Mouse (Mus musculus): ENCODE measurements around the gene ccdc198. TPM values are rescaled to one million over a fixed set of nuclear protein-coding genes. Genes with fewer than 3 reads are reported as not detected.

The ccdc198 gene
- total and polyA plus RNA-seq, 3 experiments: not detected

DNA sequence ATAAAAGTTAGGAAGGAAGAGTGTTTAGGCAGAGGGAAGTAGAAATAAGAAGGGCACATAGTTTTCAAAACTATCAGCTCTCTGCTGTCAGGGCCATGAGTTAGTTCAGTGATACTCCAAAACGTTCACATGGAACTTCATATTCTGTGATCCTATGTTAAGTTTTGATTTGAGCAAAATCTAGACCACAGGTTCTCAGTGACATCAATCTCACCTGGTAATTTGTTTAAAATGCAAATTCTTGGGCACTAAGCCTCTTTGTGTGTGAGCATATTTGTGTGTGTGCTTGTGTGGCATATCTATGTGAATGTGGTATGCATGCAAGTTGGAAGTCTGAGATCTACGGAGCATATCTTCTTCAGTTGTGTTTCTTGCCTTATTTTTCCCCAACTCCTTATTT is 59.0 kb downstream of the ccdc198 start:
- no peak for TF ChIP-seq ZC3H11A (IDR thresholded peaks at IDR 0.05; ENCODE audit: low read depth, low read length)
- TF ChIP-seq HCFC1 (IDR thresholded peaks at IDR 0.05; ENCODE audit: low read depth, low read length): no peak
- TF ChIP-seq MAX (IDR thresholded peaks at IDR 0.05; ENCODE audit: low read length): 0 out of 2 replicates have a peak, but pooled peaks have one; percentile 15
- no peak for TF ChIP-seq RAD21 (IDR thresholded peaks at IDR 0.05; ENCODE audit: low read depth, low read length)
- TF ChIP-seq RCOR1 (conservative IDR thresholded peaks at IDR 0.05; ENCODE audit: low read depth, low read length): no peak
- no peak for TF ChIP-seq NELFE (IDR thresholded peaks at IDR 0.05; ENCODE audit: low read depth, low read length)
- no peak for TF ChIP-seq MAZ (IDR thresholded peaks at IDR 0.05; ENCODE audit: low read depth, low read length)
- peak; percentile 29; the same call in 1 of the 2 replicates for TF ChIP-seq MEF2A (IDR thresholded peaks at IDR 0.05; ENCODE audit: borderline replicate concordance, low read depth, low read length)
- TF ChIP-seq USF2 (conservative IDR thresholded peaks at IDR 0.05; ENCODE audit: low read depth, low read length): no peak
- TF ChIP-seq JUND (conservative IDR thresholded peaks at IDR 0.05; ENCODE audit: low read depth, low read length): peak; percentile 63
- no peak for TF ChIP-seq CHD2 (IDR thresholded peaks at IDR 0.05; ENCODE audit: low read length)
- no peak for TF ChIP-seq POLR2A (IDR thresholded peaks at IDR 0.05; ENCODE audit: low read depth, low read length)
- TF ChIP-seq ELF1 (IDR thresholded peaks at IDR 0.05; ENCODE audit: low read depth, low read length): no peak
- TF ChIP-seq MAFK (IDR thresholded peaks at IDR 0.05; ENCODE audit: insufficient replicate concordance, low read length): 0 out of 2 replicates have a peak, but pooled peaks have one; percentile 26
- no peak for TF ChIP-seq USF1 (IDR thresholded peaks at IDR 0.05; ENCODE audit: low read depth, low read length)
- peak; percentile 77 for TF ChIP-seq IRF4 (IDR thresholded peaks at IDR 0.05; ENCODE audit: low read depth, low read length)
- TF ChIP-seq MYC (IDR thresholded peaks at IDR 0.05; ENCODE audit: low read depth, low read length): peak; percentile 33; the same call in 1 of the 2 replicates
- no peak for TF ChIP-seq KAT2A (IDR thresholded peaks at IDR 0.05; ENCODE audit: insufficient replicate concordance, low read length)
- no peak for TF ChIP-seq GABPA (IDR thresholded peaks at IDR 0.05; ENCODE audit: insufficient replicate concordance, low read depth, low read length)
- no peak for TF ChIP-seq MXI1 (IDR thresholded peaks at IDR 0.05; ENCODE audit: low read depth, low read length)
- no peak for TF ChIP-seq SMC3 (IDR thresholded peaks at IDR 0.05; ENCODE audit: low read depth, low read length)
- no peak for TF ChIP-seq ZMIZ1 (IDR thresholded peaks at IDR 0.05; ENCODE audit: low read depth, low read length)
- no peak for TF ChIP-seq E2F4 (IDR thresholded peaks at IDR 0.05; ENCODE audit: insufficient replicate concordance, low read depth, low read length)
- peak; percentile 41; the same call in 1 of the 2 replicates for TF ChIP-seq JUN (IDR thresholded peaks at IDR 0.05; ENCODE audit: insufficient read depth, low read depth, low read length)
- TF ChIP-seq ETS1 (conservative IDR thresholded peaks at IDR 0.05; ENCODE audit: low read depth, low read length): peak; percentile 69; the same call in 1 of the 2 replicates
- no peak for TF ChIP-seq POLR2AphosphoS2 (IDR thresholded peaks at IDR 0.05; ENCODE audit: low read depth, low read length)
- peak; percentile 57 for TF ChIP-seq BHLHE40 (IDR thresholded peaks at IDR 0.05; ENCODE audit: low read depth, low read length)
- TF ChIP-seq UBTF (IDR thresholded peaks at IDR 0.05; ENCODE audit: low read depth, low read length): no peak
- TF ChIP-seq ZKSCAN1 (IDR thresholded peaks at IDR 0.05; ENCODE audit: borderline replicate concordance, low read depth, low read length): no peak
- TF ChIP-seq CHD1 (IDR thresholded peaks at IDR 0.05; ENCODE audit: low read depth, low read length): no peak
- no peak for TF ChIP-seq PAX5 (IDR thresholded peaks at IDR 0.05; ENCODE audit: low read length)
- TF ChIP-seq SIN3A (IDR thresholded peaks at IDR 0.05; ENCODE audit: low read length): no peak
- peak; percentile 77 for TF ChIP-seq EP300 (IDR thresholded peaks at IDR 0.05; ENCODE audit: low read length)
- no peak for TF ChIP-seq NRF1 (IDR thresholded peaks at IDR 0.05; ENCODE audit: low read depth, low read length)
- no peak for TF ChIP-seq ZNF384 (IDR thresholded peaks at IDR 0.05; ENCODE audit: low read depth, low read length)
- no peak for TF ChIP-seq TCF12 (IDR thresholded peaks at IDR 0.05; ENCODE audit: low read depth, low read length)
- peaks cover 11 to 62% of the 10 kb centered on the region in 2 experiments for H3K36me3 ChIP-seq (replicated peaks in 1 of 2; ENCODE audit: control insufficient read depth in 1 of 2, insufficient read depth in 1 of 2, low read length in 1 of 2)

More for the DNA sequence above, 59.0 kb downstream of the ccdc198 start:
- Histone ChIP-seq H3K4me1 (ENCODE audit: control insufficient read depth in 1 of 2, insufficient read depth in 2 of 2) (peaks cover 7 to 22% of the 10 kb centered on the region in 2 experiments; a peak in 3 of 4 replicates), H3K9ac (ENCODE audit: insufficient read depth, low read depth) (no peak overlapping the region), H3K79me2 (replicated peaks; ENCODE audit: control insufficient read depth, extremely low read depth, insufficient read depth, poor library complexity, severe bottlenecking) (no peaks in the 10 kb centered on the region), H3K27me3 (replicated peaks) (no peaks in the 10 kb centered on the region), H3K9me3 (replicated peaks; ENCODE audit: low read length) (no peaks in the 10 kb centered on the region), H3K4me3 (replicated peaks in 1 of 3; ENCODE audit: low read depth in 2 of 3, low read length in 2 of 3, poor library complexity in 1 of 3) (no peak overlapping the region), H3K4me2 (ENCODE audit: insufficient read depth, low read depth, poor library complexity, severe bottlenecking) (no peak overlapping the region; the same call in 1 of the 2 replicates), H3K27ac (ENCODE audit: insufficient read depth, low read depth) (no peak overlapping the region)
- in situ Hi-C loops (cut with MboI; ENCODE audit: low pct_ligation_motif_present, low pct_unique_long_range_greater_than_20kb, low sequenced_read_pairs): no loop called here
- DNase-seq (ENCODE audit: extremely low read depth): peak; percentile 62
- dilution Hi-C loops (cut with MboI; ENCODE audit: extremely low pct_ligation_motif_present, extremely low pct_unique_long_range_greater_than_20kb, low sequenced_read_pairs): no loop called here
